Mouse (Mus musculus) embryonic facial prominence, embryonic 12.5 days (tissue): ENCODE results near the gene Myo6. TPM values are rescaled to one million over a fixed set of nuclear protein-coding genes. Genes with fewer than 3 reads are reported as not detected.
"Not testable (repeated sequence)": the region's sequence is repeated elsewhere in the genome, so short reads cannot be mapped to it uniquely, and the experiment has no call there.

ENCODE experiments used
- ATAC-seq: fragments of 200-750 bp; cut with Nextera tagmentation; 2 replicates; pipeline ENCODE4 v1.8.0; 2017; ENCODE audit not compliant: insufficient number of reproducible peaks, insufficient read depth, low FRiP score, low TSS enrichment
- H3K27ac ChIP-seq: fragments of 300-500 bp; sonication (generic); 2 replicates; pipeline ENCODE4 v1.5.1; 2016; ENCODE audit warnings: mild to moderate bottlenecking
- H3K27me3 ChIP-seq: fragments of 300-500 bp; sonication (generic); 2 replicates; pipeline ENCODE4 v1.6.1; 2016; ENCODE audit warnings: mild to moderate bottlenecking, moderate library complexity
- H3K36me3 ChIP-seq: fragments of 300-500 bp; sonication (generic); 2 replicates; pipeline ENCODE4 v1.6.1; 2016; ENCODE audit warnings: mild to moderate bottlenecking
- H3K4me1 ChIP-seq: fragments of 300-500 bp; sonication (generic); 2 replicates; pipeline ENCODE4 v1.6.1; 2016
- H3K4me2 ChIP-seq: fragments of 300-500 bp; sonication (generic); replicated peaks from 2 replicates; pipeline ENCODE4 v1.6.1; 2016; ENCODE audit warnings: mild to moderate bottlenecking, moderate library complexity
- H3K4me3 ChIP-seq: fragments of 300-500 bp; sonication (generic); 2 replicates; pipeline ENCODE4 v1.5.1; 2016; ENCODE audit warnings: mild to moderate bottlenecking
- H3K9ac ChIP-seq: fragments of 300-500 bp; sonication (generic); 2 replicates; pipeline ENCODE4 v1.6.1; 2016; ENCODE audit warnings: mild to moderate bottlenecking, moderate library complexity
- H3K9me3 ChIP-seq: fragments of 300-500 bp; sonication (generic); 2 replicates; pipeline ENCODE4 v1.6.1; 2016; ENCODE audit warnings: mild to moderate bottlenecking, moderate library complexity
- WGBS: fragments of 180-500 bp; shearing (Covaris S2); methylation state at CpG from one replicate; pipeline ENCODE4 v1.1.7; 2016; 5-methylcytosine and 5-hydroxymethylcytosine counted together
- polyA plus RNA-seq: library from polyadenylated mRNA; unstranded; fragments of >200 nt; fragmentation: Nextera tagmentation; extraction: Ambion mirVana; gene quantifications from 2 replicates; pipeline ENCODE4 v1.2.1, GENCODE M21; 2016

Myo6 gene
- polyA plus RNA-seq, 1 experiment from 2014 or later: 15.0 TPM

- no peak overlapping the region for H3K4me3 ChIP-seq
- no peak overlapping the region for H3K9ac ChIP-seq
- no peak for ATAC-seq
- H3K27ac ChIP-seq: no peak overlapping the region
- H3K4me1 ChIP-seq: no peaks in the 10 kb centered on the region
- no peak overlapping the region for H3K4me2 ChIP-seq
- H3K36me3 ChIP-seq: no peaks in the 10 kb centered on the region
- 80% methylated on average over 5 of the region's 5 CpGs for WGBS
- no peaks in the 10 kb centered on the region for H3K9me3 ChIP-seq
- no peaks in the 10 kb centered on the region for H3K27me3 ChIP-seq
Observed at GRCm38 (mm10) chr9:80313610-80314009, 148.8 kb downstream of the Myo6 start.

GRCm38 (mm10) chr9:80315922-80316321 lies 151.1 kb downstream of the Myo6 start:
- 93% methylated on average over 6 of the region's 6 CpGs for WGBS
- no peaks in the 10 kb centered on the region for H3K27me3 ChIP-seq
- no peak overlapping the region for H3K4me2 ChIP-seq
- H3K4me3 ChIP-seq: no peak overlapping the region
- no peaks in the 10 kb centered on the region for H3K9me3 ChIP-seq
- ATAC-seq: no peak
- H3K27ac ChIP-seq: no peak overlapping the region
- H3K9ac ChIP-seq: no peak overlapping the region
- no peaks in the 10 kb centered on the region for H3K4me1 ChIP-seq
- no peaks in the 10 kb centered on the region for H3K36me3 ChIP-seq

DNA sequence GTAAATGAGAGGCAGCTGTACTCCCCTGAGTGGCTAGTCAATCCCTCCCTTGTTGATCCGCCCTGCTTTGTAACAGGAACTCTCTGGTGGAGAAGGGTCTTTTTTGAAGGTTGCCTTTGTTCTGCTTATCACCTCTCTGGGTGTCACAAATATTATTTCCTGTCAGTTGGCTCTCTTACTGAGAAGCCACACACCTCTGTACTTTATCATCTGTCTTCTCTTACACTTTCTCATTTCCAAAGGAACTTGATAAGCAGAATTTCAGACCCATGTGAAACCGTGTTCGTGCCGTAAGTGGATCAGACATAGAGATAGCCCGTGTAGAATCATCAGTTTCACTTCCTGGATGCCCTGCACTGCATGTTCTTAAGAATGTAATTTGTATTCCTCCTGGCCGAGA lies 153.2 kb downstream of the Myo6 start:
- Histone ChIP-seq H3K4me2 (no peak overlapping the region), H3K4me1 (no peaks in the 10 kb centered on the region), H3K36me3 (no peaks in the 10 kb centered on the region), H3K4me3 (no peak overlapping the region), H3K27me3 (no peaks in the 10 kb centered on the region), H3K9me3 (no peaks in the 10 kb centered on the region), H3K9ac (no peak overlapping the region), H3K27ac (no peak overlapping the region)
- WGBS: 78% methylated on average over 6 of the region's 6 CpGs
- no peak for ATAC-seq

GRCm38 (mm10) chr9:80321051-80321887 lies 156.4 kb downstream of the Myo6 start:
- not testable (repeated sequence) for H3K4me3 ChIP-seq, H3K9ac ChIP-seq, H3K4me1 ChIP-seq, H3K27me3 ChIP-seq, ATAC-seq, H3K4me2 ChIP-seq, H3K27ac ChIP-seq, H3K36me3 ChIP-seq, H3K9me3 ChIP-seq
- 92% methylated on average over 2 of the region's 2 CpGs for WGBS

- no peaks in the 10 kb centered on the region for H3K9me3 ChIP-seq
- WGBS: 21% methylated on average over 14 of the region's 14 CpGs
- no peaks in the 10 kb centered on the region for H3K4me1 ChIP-seq
- peak; percentile 74; the same call in 1 of the 2 replicates for ATAC-seq
- H3K27ac ChIP-seq: no peak overlapping the region
- H3K36me3 ChIP-seq: no peaks in the 10 kb centered on the region
- no peaks in the 10 kb centered on the region for H3K27me3 ChIP-seq
- H3K9ac ChIP-seq: no peak overlapping the region
- peak overlapping the region; percentile 44 for H3K4me2 ChIP-seq
- H3K4me3 ChIP-seq: 0 out of 2 replicates have a peak overlapping the region, but pooled peaks have one; percentile 10
Observed at GRCm38 (mm10) chr9:80332153-80332552, 167.3 kb downstream of the Myo6 start.

DNA sequence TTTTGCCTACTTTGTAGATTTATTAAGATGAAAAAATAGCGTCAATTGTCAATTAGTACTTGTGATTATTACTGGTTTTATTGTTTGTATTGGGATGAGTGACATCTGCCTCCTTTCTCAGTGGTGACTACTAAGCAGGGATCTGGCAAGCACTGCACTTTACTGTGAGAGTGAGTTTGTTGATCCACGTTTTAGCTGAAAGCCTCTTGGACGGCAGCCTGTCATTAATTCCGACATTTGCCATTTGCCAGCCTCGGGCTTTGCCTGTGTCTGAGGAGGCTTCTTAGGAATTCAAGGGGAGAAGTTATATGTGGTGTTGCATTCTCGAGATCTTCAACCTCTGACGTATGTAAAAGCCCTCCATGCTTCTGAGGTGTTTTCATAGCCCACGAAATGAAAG lies 168.6 kb downstream of the Myo6 start:
- no peaks in the 10 kb centered on the region for H3K27me3 ChIP-seq
- no peak overlapping the region for H3K27ac ChIP-seq
- H3K9ac ChIP-seq: no peak overlapping the region
- no peaks in the 10 kb centered on the region for H3K36me3 ChIP-seq
- no peak overlapping the region for H3K4me2 ChIP-seq
- H3K9me3 ChIP-seq: no peaks in the 10 kb centered on the region
- no peak overlapping the region for H3K4me3 ChIP-seq
- 37% methylated on average over 8 of the region's 8 CpGs for WGBS
- no peaks in the 10 kb centered on the region for H3K4me1 ChIP-seq
- ATAC-seq: no peak

DNA sequence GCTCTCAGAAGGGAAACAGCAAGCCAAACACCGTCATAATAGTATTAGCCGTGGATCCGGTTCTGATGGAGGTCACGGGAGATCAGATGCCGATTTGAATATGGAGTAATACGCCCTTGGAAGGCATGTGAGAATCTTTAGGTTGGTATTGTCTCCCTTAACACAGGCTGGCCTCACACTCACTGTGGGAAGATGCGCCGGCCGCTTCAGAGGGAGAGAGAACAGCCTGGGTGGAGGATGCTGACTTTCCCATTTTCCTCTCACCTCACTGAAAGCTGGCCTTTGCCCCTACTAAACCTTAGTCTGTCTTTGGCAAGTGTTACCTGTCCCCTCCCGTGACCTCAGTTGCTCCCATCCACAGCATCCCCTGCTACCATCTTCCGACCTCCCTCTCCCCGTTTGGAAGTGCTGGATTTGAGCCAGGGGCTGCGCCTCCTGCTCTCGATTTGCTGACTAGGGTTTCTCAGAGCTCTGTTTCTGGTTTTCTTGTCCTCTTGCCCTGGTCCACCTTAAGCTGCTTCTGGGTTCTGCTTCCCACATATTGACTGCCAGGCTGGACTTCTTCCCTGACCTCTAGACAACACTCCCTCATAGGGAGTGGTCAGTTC lies 169.3 kb downstream of the Myo6 start:
- no peaks in the 10 kb centered on the region for H3K36me3 ChIP-seq
- no peak overlapping the region for H3K4me3 ChIP-seq
- no peak overlapping the region for H3K4me2 ChIP-seq
- no peak overlapping the region for H3K27ac ChIP-seq
- H3K4me1 ChIP-seq: no peaks in the 10 kb centered on the region
- WGBS: 58% methylated on average over 14 of the region's 14 CpGs
- no peaks in the 10 kb centered on the region for H3K9me3 ChIP-seq
- no peak for ATAC-seq
- H3K9ac ChIP-seq: no peak overlapping the region
- H3K27me3 ChIP-seq: no peaks in the 10 kb centered on the region

- H3K9ac ChIP-seq: no peak overlapping the region
- WGBS: 80% methylated on average over 13 of the region's 13 CpGs
- H3K4me1 ChIP-seq: no peaks in the 10 kb centered on the region
- H3K36me3 ChIP-seq: no peaks in the 10 kb centered on the region
- ATAC-seq: no peak
- H3K27me3 ChIP-seq: no peaks in the 10 kb centered on the region
- H3K4me3 ChIP-seq: no peak overlapping the region
- no peak overlapping the region for H3K27ac ChIP-seq
- no peaks in the 10 kb centered on the region for H3K9me3 ChIP-seq
- no peak overlapping the region for H3K4me2 ChIP-seq
Observed at GRCm38 (mm10) chr9:80335660-80336357, 171.0 kb downstream of the Myo6 start.

DNA sequence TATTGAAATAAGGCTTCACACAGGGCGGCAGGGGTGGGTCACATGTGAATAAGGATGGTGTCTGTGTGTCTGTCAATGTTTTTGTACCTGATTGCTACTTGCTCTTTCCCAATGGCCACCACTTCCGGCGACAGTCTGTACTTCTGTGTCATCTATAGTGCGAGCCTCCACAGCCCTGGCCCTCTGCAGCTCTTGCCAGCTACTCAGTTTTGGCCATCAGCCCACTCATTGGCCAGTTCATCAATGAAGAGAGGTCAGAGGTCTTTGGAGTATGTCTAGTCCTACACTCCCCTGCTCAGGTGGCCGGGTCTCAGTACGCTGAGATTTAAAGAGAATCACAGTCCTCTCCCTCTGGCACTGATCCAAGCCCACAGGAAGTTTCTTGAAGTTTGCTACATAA lies 173.2 kb downstream of the Myo6 start:
- Histone ChIP-seq H3K27me3 (no peaks in the 10 kb centered on the region), H3K9ac (no peak overlapping the region), H3K4me3 (no peak overlapping the region), H3K4me1 (no peaks in the 10 kb centered on the region), H3K4me2 (no peak overlapping the region), H3K36me3 (no peaks in the 10 kb centered on the region), H3K9me3 (no peaks in the 10 kb centered on the region), H3K27ac (no peak overlapping the region)
- WGBS: 89% methylated on average over 6 of the region's 6 CpGs
- ATAC-seq: no peak

- no peaks in the 10 kb centered on the region for H3K27me3 ChIP-seq
- H3K9ac ChIP-seq: no peak overlapping the region
- H3K4me1 ChIP-seq: no peaks in the 10 kb centered on the region
- H3K4me3 ChIP-seq: no peak overlapping the region
- no peak for ATAC-seq
- no peak overlapping the region for H3K27ac ChIP-seq
- H3K9me3 ChIP-seq: no peaks in the 10 kb centered on the region
- H3K4me2 ChIP-seq: no peak overlapping the region
- H3K36me3 ChIP-seq: no peaks in the 10 kb centered on the region
- 21% methylated on average over 1 of the region's 1 CpGs for WGBS
Observed at GRCm38 (mm10) chr9:80340927-80341326, 176.1 kb downstream of the Myo6 start.

DNA sequence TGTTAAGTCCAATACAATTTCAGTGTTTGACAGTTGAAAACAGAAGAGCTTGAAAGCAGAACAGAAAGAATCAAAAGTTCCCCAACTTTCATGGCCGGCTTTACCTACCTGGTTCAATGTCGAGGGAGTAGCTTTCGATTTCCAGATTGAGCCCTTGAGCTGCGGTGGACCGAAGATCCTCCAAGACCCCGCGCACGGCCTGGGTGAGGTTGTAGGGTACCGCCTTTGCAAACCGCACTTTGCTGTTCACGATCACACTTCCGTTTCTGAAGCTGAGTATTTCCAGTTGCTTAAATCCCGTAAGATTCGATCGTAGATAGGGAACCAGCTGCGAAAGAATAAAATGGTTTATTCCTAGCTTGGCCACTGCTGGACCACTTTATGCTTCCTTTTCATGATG lies 176.9 kb downstream of the Myo6 start:
- H3K4me2 ChIP-seq: no peak overlapping the region
- H3K4me3 ChIP-seq: no peak overlapping the region
- no peak for ATAC-seq
- no peaks in the 10 kb centered on the region for H3K27me3 ChIP-seq
- no peaks in the 10 kb centered on the region for H3K9me3 ChIP-seq
- no peaks in the 10 kb centered on the region for H3K36me3 ChIP-seq
- H3K4me1 ChIP-seq: no peaks in the 10 kb centered on the region
- H3K27ac ChIP-seq: no peak overlapping the region
- 94% methylated on average over 16 of the region's 16 CpGs for WGBS
- no peak overlapping the region for H3K9ac ChIP-seq

GRCm38 (mm10) chr9:80342520-80342919 lies 177.7 kb downstream of the Myo6 start:
- no peak overlapping the region for H3K9ac ChIP-seq
- no peak overlapping the region for H3K4me2 ChIP-seq
- H3K36me3 ChIP-seq: no peaks in the 10 kb centered on the region
- no peaks in the 10 kb centered on the region for H3K27me3 ChIP-seq
- H3K4me3 ChIP-seq: no peak overlapping the region
- H3K4me1 ChIP-seq: no peaks in the 10 kb centered on the region
- H3K9me3 ChIP-seq: no peaks in the 10 kb centered on the region
- ATAC-seq: no peak
- H3K27ac ChIP-seq: no peak overlapping the region
- WGBS: 80% methylated on average over 6 of the region's 6 CpGs
